Mouse (Mus musculus) spleen, adult 2 months (tissue): ENCODE measurements around the gene Cxcl9.

ENCODE experiments used
- CTCF ChIP-seq: fragments of 200-500 bp; IDR thresholded peaks from 2 replicates; pipeline ENCODE4 v1.5.1; 2011; ENCODE audit warnings: mild to moderate bottlenecking, inconsistent platforms; ENCODE audit not compliant: insufficient read depth, insufficient read length, insufficient replicate concordance; ENCODE audit errors: extremely low read depth
- POLR2A ChIP-seq: fragments of 200-500 bp; IDR thresholded peaks from 2 replicates; pipeline ENCODE4 v1.6.1; 2011; ENCODE audit warnings: low read depth, low read length, inconsistent platforms

DNA sequence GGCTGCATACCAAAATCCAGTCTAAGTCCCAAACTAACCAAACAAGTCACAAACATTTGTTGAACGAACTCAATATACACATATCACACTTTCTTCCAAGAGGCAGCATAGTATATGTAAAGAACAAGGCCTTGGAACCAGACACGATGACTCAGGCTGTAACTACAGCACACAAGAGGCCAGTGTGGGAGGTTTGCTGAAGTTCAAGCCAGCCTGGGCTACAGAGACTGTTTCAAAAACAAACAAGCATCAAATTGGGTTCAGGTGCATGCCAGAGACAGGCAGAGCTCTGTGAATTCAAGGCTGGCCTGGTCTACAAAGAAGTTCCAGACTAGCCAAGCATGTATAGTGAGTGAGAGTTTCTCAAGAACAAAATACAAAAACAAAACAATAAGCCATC lies 33.4 kb downstream of the Cxcl9 start:
- no peak for TF ChIP-seq CTCF
- no peak for TF ChIP-seq POLR2A
